Mouse (Mus musculus) MEL (cell line): ENCODE data around the gene Stx6. TPM values are rescaled to one million over a fixed set of nuclear protein-coding genes. Genes with fewer than 3 reads are reported as not detected.

Experiments
- DNase-seq: peaks from one replicate; pipeline ENCODE4 v3.0.0; 2011; ENCODE audit warnings: low read depth, low spot score
- H3K27ac ChIP-seq: 2 replicates; pipeline ENCODE4 v1.5.1; 2012; ENCODE audit warnings: low read depth, mild to moderate bottlenecking, control low read depth, low read length, moderate library complexity; ENCODE audit not compliant: control insufficient read depth
- H3K27me3 ChIP-seq, 2 experiments: fragments of 150-350 bp in 1 of 2; sonication (generic) in 1 of 2; 2 replicates each; pipeline ENCODE4 v1.6.1; 2012; ENCODE audit warnings: low read length in 2 of 2, mild to moderate bottlenecking in 2 of 2, improper control_type of control experiment in 1 of 2, moderate library complexity in 1 of 2; ENCODE audit not compliant: insufficient read depth in 2 of 2, control insufficient read depth in 1 of 2
- H3K36me3 ChIP-seq, 2 experiments: 2 replicates each; pipeline ENCODE4 v1.6.1; 2012 to 2014; ENCODE audit warnings: low read length in 2 of 2, improper control_type of control experiment in 1 of 2, inconsistent platforms in 1 of 2, mild to moderate bottlenecking in 1 of 2; ENCODE audit not compliant: insufficient read depth in 2 of 2, control insufficient read depth in 1 of 2
- H3K4me1 ChIP-seq, 2 experiments: fragments of 150-350 bp in 1 of 2; sonication (generic) in 1 of 2; 2 replicates each; pipeline ENCODE4 v1.6.1; 2012; ENCODE audit warnings: low read length in 2 of 2, improper control_type of control experiment in 1 of 2, mild to moderate bottlenecking in 1 of 2; ENCODE audit not compliant: insufficient read depth in 2 of 2, control insufficient read depth in 1 of 2
- H3K4me3 ChIP-seq, 2 experiments: fragments of 150-350 bp in 1 of 2; sonication (generic) in 1 of 2; 2 replicates each; pipeline ENCODE4 v1.5.1; 2012; ENCODE audit warnings: low read depth in 2 of 2, low read length in 2 of 2, mild to moderate bottlenecking in 2 of 2, moderate library complexity in 2 of 2, control low read depth in 1 of 2, improper control_type of control experiment in 1 of 2; ENCODE audit not compliant: control insufficient read depth in 1 of 2, insufficient read depth in 1 of 2
- H3K79me2 ChIP-seq: 2 replicates; pipeline ENCODE4 v1.6.1; 2012; ENCODE audit warnings: mild to moderate bottlenecking, low read length, moderate library complexity; ENCODE audit not compliant: control insufficient read depth, poor library complexity, insufficient read depth
- H3K9ac ChIP-seq: 2 replicates; pipeline ENCODE4 v1.6.1; 2012; ENCODE audit warnings: low read depth, mild to moderate bottlenecking, control low read depth, low read length, moderate library complexity; ENCODE audit not compliant: control insufficient read depth, poor library complexity, severe bottlenecking
- H3K9me3 ChIP-seq: fragments of 150-350 bp; sonication (generic); replicated peaks from 2 replicates; pipeline ENCODE4 v1.6.1; 2012; ENCODE audit warnings: mild to moderate bottlenecking, low read length, improper control_type of control experiment, moderate library complexity; ENCODE audit not compliant: insufficient read depth
- BHLHE40 ChIP-seq: IDR thresholded peaks from 2 replicates; pipeline ENCODE4 v1.6.1; 2012; ENCODE audit warnings: low read depth, mild to moderate bottlenecking, inconsistent platforms, low read length, improper control_type of control experiment, borderline replicate concordance
- CHD2 ChIP-seq: IDR thresholded peaks from 2 replicates; pipeline ENCODE4 v1.6.1; 2011; ENCODE audit warnings: low read length, improper control_type of control experiment
- ELF1 ChIP-seq: IDR thresholded peaks from 2 replicates; pipeline ENCODE4 v1.6.1; 2014; ENCODE audit warnings: low read depth, mild to moderate bottlenecking, inconsistent platforms, low read length, improper control_type of control experiment, moderate library complexity
- EP300 ChIP-seq, 2 experiments: IDR thresholded peaks; 2 replicates each; pipeline ENCODE4 v1.6.1; 2011; ENCODE audit warnings: improper control_type of control experiment in 2 of 2, low read length in 2 of 2, low read depth in 1 of 2, mild to moderate bottlenecking in 1 of 2
- GABPA ChIP-seq: IDR thresholded peaks from 2 replicates; pipeline ENCODE4 v1.6.1; 2012; ENCODE audit warnings: low read depth, mild to moderate bottlenecking, inconsistent platforms, low read length, improper control_type of control experiment, moderate library complexity
- GATA1 ChIP-seq: IDR thresholded peaks from 2 replicates; pipeline ENCODE4 v1.6.1; 2011; ENCODE audit warnings: low read depth, low read length, improper control_type of control experiment
- KAT2A ChIP-seq: conservative IDR thresholded peaks from 2 replicates; pipeline ENCODE4 v1.6.1; 2012; ENCODE audit warnings: low read depth, low read length, improper control_type of control experiment, inconsistent platforms
- MAZ ChIP-seq: IDR thresholded peaks from 2 replicates; pipeline ENCODE4 v1.6.1; 2012; ENCODE audit warnings: low read depth, mild to moderate bottlenecking, inconsistent platforms, low read length, improper control_type of control experiment
- MXI1 ChIP-seq: IDR thresholded peaks from 2 replicates; pipeline ENCODE4 v1.6.1; 2011; ENCODE audit warnings: mild to moderate bottlenecking, low read depth, low read length, improper control_type of control experiment
- MYC ChIP-seq: IDR thresholded peaks from 2 replicates; pipeline ENCODE4 v1.6.1; 2011; ENCODE audit warnings: low read depth, mild to moderate bottlenecking, low read length, improper control_type of control experiment, moderate library complexity
- POLR2AphosphoS2 ChIP-seq: IDR thresholded peaks from 2 replicates; pipeline ENCODE4 v1.6.1; 2011; ENCODE audit warnings: low read length, improper control_type of control experiment
- POLR2AphosphoS5 ChIP-seq: IDR thresholded peaks from 2 replicates; pipeline ENCODE4 v1.6.1; 2012; ENCODE audit warnings: low read depth, borderline replicate concordance, mild to moderate bottlenecking, inconsistent platforms, low read length, moderate library complexity, mixed read lengths
- RAD21 ChIP-seq: IDR thresholded peaks from 2 replicates; pipeline ENCODE4 v1.6.1; 2011; ENCODE audit warnings: mild to moderate bottlenecking, low read depth, low read length, improper control_type of control experiment
- RCOR1 ChIP-seq: IDR thresholded peaks from 2 replicates; pipeline ENCODE4 v1.6.1; 2012; ENCODE audit warnings: low read depth, mild to moderate bottlenecking, inconsistent platforms, low read length, improper control_type of control experiment
- SIN3A ChIP-seq: IDR thresholded peaks from 2 replicates; pipeline ENCODE4 v1.6.1; 2012; ENCODE audit warnings: low read length, improper control_type of control experiment, inconsistent platforms
- TBP ChIP-seq: IDR thresholded peaks from 2 replicates; pipeline ENCODE4 v1.8.0; 2011; ENCODE audit warnings: low read depth, low read length, improper control_type of control experiment
- TCF12 ChIP-seq: IDR thresholded peaks from 2 replicates; pipeline ENCODE4 v1.6.1; 2014; ENCODE audit warnings: low read depth, mild to moderate bottlenecking, inconsistent platforms, low read length, improper control_type of control experiment, moderate library complexity
- UBTF ChIP-seq: IDR thresholded peaks from 2 replicates; pipeline ENCODE4 v1.6.1; 2012; ENCODE audit warnings: low read depth, mild to moderate bottlenecking, inconsistent platforms, low read length, improper control_type of control experiment, moderate library complexity, borderline replicate concordance; ENCODE audit not compliant: insufficient read depth
- USF1 ChIP-seq: IDR thresholded peaks from 2 replicates; pipeline ENCODE4 v1.6.1; 2014; ENCODE audit warnings: low read depth, mild to moderate bottlenecking, inconsistent platforms, low read length, improper control_type of control experiment, moderate library complexity
- ZMIZ1 ChIP-seq: IDR thresholded peaks from 2 replicates; pipeline ENCODE4 v1.6.1; 2012; ENCODE audit warnings: low read depth, mild to moderate bottlenecking, inconsistent platforms, low read length, improper control_type of control experiment, moderate library complexity
- polyA plus RNA-seq, 2 experiments: library from polyadenylated mRNA; stranded (reverse) in 1 of 2; unstranded in 1 of 2; fragments of >175 nt in 1 of 2; fragments of >200 nt in 1 of 2; gene quantifications; 2 replicates each; pipeline versions ENCODE4 v1.2.1 to v1.2.4; 2012; ENCODE audit warnings: low replicate concordance in 2 of 2, low read depth in 1 of 2; ENCODE audit not compliant: insufficient read length in 2 of 2, insufficient read depth in 1 of 2, missing spikeins in 1 of 2
- total RNA-seq: library from RNA; depleted of rRNA; stranded (reverse); fragments of 300-350 nt; gene quantifications from 2 replicates; pipeline ENCODE4 v1.2.3, GENCODE M21; 2012

The Stx6 gene
- total and polyA plus RNA-seq, 3 experiments: 18.1 to 38.4 TPM; not detected in 1

DNA sequence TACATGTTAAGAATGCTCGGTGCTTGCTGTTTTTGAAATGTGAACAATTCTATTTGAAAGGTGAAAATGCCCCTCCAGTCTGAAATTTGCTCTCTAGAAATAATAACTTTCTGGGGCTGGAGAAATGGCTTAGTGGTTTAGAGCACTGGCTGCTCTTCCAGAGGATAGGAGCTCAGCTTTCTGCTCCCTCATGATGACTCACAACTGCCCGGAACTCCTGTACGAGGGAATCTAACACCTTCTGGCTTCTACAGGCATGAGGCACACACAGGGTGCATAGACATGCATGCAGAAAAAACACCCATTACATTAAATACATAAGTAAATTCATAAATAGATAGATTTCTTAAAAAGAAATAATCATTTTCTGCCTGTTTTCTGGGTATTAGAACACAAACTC lies 25.7 kb downstream of the Stx6 start:
- Histone ChIP-seq H3K9me3 (no peaks in the 10 kb centered on the region), H3K9ac (no peak overlapping the region), H3K4me1 (no peaks in the 10 kb centered on the region), H3K36me3 (no peaks in the 10 kb centered on the region; a peak in 2 of 4 replicates), H3K27me3 (no peaks in the 10 kb centered on the region), H3K27ac (no peak overlapping the region), H3K79me2 (no peaks in the 10 kb centered on the region), H3K4me3 (no peak overlapping the region)
- TF ChIP-seq SIN3A (no peak), RAD21 (no peak), USF1 (no peak), POLR2AphosphoS5 (no peak), ZMIZ1 (no peak)
- no peak for DNase-seq

DNA sequence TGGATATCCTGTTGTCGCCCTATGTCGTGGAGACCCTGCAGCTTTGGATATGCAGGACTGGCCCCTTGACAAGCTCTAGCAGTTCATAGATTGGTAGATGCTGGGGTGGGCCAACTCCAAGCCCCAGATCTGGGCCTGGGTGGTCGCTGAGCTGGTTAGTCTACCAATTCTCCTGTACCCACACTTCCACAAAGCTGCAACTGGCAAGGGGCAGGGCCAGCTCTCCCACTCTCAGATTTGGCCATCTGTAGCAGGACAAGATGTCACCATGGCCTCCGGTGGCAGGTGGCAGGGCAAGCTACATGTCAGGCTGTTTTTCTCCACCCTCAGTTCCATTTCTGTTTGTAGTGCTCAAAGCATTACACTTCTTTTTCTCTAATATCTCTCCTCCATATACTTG lies 30.1 kb downstream of the Stx6 start:
- Histone ChIP-seq H3K27me3 (no peaks in the 10 kb centered on the region), H3K9ac (no peak overlapping the region), H3K79me2 (no peaks in the 10 kb centered on the region), H3K27ac (no peak overlapping the region), H3K4me3 (no peak overlapping the region), H3K9me3 (no peaks in the 10 kb centered on the region), H3K4me1 (no peaks in the 10 kb centered on the region; a peak in 1 of 4 replicates), H3K36me3 (no peaks in the 10 kb centered on the region; a peak in 2 of 4 replicates)
- no peak for DNase-seq
- TF ChIP-seq RAD21: no peak
- TF ChIP-seq GATA1: no peak
- TF ChIP-seq USF1: no peak
- no peak for TF ChIP-seq POLR2AphosphoS2
- no peak for TF ChIP-seq CHD2
- no peak for TF ChIP-seq BHLHE40
- TF ChIP-seq MYC: no peak
- no peak for TF ChIP-seq POLR2AphosphoS5
- no peak for TF ChIP-seq ELF1

DNA sequence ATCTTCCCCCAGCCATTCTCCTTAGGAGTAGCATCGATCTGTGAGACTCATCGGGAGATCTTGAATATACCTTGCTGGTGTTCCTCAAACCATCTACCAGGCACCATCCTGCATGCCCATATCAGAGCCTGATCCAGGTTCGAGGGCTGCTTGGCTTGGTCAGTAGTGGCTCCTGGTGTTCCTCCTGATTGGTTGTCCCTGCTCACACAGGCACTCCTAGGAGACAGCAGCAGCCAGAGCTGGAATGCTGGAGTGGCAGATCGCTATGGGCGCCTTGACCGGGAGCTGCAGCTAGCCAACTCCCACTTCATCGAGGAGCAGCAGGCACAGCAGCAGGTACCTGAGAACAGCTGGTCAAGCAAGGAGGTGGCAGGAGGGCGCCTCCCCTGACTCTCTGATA lies 32.7 kb downstream of the Stx6 start:
- DNase-seq: no peak

More for the DNA sequence above, 32.7 kb downstream of the Stx6 start:
- no peak overlapping the region for H3K4me3 ChIP-seq
- no peaks in the 10 kb centered on the region for H3K27me3 ChIP-seq
- H3K36me3 ChIP-seq: no peaks in the 10 kb centered on the region; a peak in 2 of 4 replicates
- no peaks in the 10 kb centered on the region; a peak in 1 of 4 replicates for H3K4me1 ChIP-seq
- no peaks in the 10 kb centered on the region for H3K79me2 ChIP-seq
- no peaks in the 10 kb centered on the region for H3K9me3 ChIP-seq
- no peak for TF ChIP-seq MAZ
- TF ChIP-seq UBTF: no peak
- no peak for TF ChIP-seq TBP
- TF ChIP-seq RCOR1: no peak
- no peak for TF ChIP-seq TCF12
- no peak for TF ChIP-seq BHLHE40
- no peak for TF ChIP-seq MXI1
- no peak for TF ChIP-seq GATA1
- no peak for TF ChIP-seq KAT2A
- TF ChIP-seq CHD2: no peak
- TF ChIP-seq GABPA: no peak
- no peak for TF ChIP-seq EP300 (IDR thresholded peaks at IDR 0.05; ENCODE audit: low read depth in 1 of 2, low read length in 2 of 2)
- H3K9ac ChIP-seq: no peak overlapping the region
- H3K27ac ChIP-seq: no peak overlapping the region
